Mouse (Mus musculus) megakaryocyte, embryonic 14.5 days (primary cell): Measurements from ENCODE around the gene Vdac1.

Experiments
- FLI1 ChIP-seq: IDR thresholded peaks from 2 replicates; pipeline ENCODE4 v1.6.1; 2012; ENCODE audit warnings: low read length, inconsistent platforms, mixed read lengths
- GATA1 ChIP-seq: IDR thresholded peaks from 3 replicates; pipeline ENCODE4 v1.6.1; 2012; ENCODE audit warnings: mixed read lengths, low read length, inconsistent platforms, borderline replicate concordance

DNA sequence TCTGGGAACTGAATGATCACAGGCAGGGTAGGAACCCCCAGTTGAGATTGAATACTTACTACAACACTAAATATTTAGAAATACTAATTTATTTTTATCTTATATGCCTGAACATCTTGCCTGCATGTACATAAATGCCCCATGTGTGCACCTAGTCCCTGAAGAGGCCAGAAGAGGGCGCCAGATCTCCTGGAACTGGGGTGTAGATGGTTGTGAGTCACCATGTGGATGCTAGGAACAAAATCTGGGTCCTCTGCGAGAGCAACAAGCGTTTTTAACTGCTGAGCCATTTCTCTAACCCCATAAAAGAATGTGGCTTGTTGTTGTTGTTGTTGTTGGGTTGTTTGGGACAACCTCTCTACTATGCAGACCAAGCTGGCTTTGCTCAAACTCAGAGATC lies 11.9 kb upstream of the Vdac1 start:
- TF ChIP-seq GATA1 (no peak), FLI1 (no peak)
